Mouse (Mus musculus) E14TG2a.4 (cell line): Measurements from ENCODE around the gene Rps3a1.

ENCODE experiments used
- H3K27me3 ChIP-seq: 2 replicates; pipeline ENCODE4 v1.6.1; 2014; ENCODE audit warnings: low read length, control low read depth; ENCODE audit not compliant: insufficient read depth
- H3K36me3 ChIP-seq: 2 replicates; pipeline ENCODE4 v1.6.1; 2014; ENCODE audit warnings: low read length, control low read depth; ENCODE audit not compliant: insufficient read depth
- H3K4me1 ChIP-seq: replicated peaks from 2 replicates; pipeline ENCODE4 v1.6.1; 2014; ENCODE audit warnings: low read depth, low read length, control low read depth
- H3K4me3 ChIP-seq: replicated peaks from 2 replicates; pipeline ENCODE4 v1.5.1; 2014; ENCODE audit warnings: mild to moderate bottlenecking, low read length
- H3K9me3 ChIP-seq: 2 replicates; pipeline ENCODE4 v1.6.1; 2014; ENCODE audit warnings: low read length, control low read depth
- CTCF ChIP-seq: conservative IDR thresholded peaks from 2 replicates; pipeline ENCODE4 v1.5.1; 2014; ENCODE audit warnings: low read length
- NANOG ChIP-seq: IDR thresholded peaks from 2 replicates; pipeline ENCODE4 v1.6.1; 2014; ENCODE audit warnings: borderline replicate concordance, low read length, mixed read lengths
- POU5F1 ChIP-seq: IDR thresholded peaks from 2 replicates; pipeline ENCODE4 v1.6.1; 2014; ENCODE audit warnings: low read length, borderline replicate concordance

Gene Rps3a1

GRCm38 (mm10) chr3:86129757-86130156, 12.7 kb downstream of the Rps3a1 start:
- H3K27me3 ChIP-seq: no peaks in the 10 kb centered on the region
- H3K36me3 ChIP-seq: peaks cover 37% of the 10 kb centered on the region
- no peak overlapping the region for H3K4me3 ChIP-seq
- TF ChIP-seq CTCF (peak; percentile 42), POU5F1 (no peak)
- no peaks in the 10 kb centered on the region for H3K4me1 ChIP-seq
- no peaks in the 10 kb centered on the region for H3K9me3 ChIP-seq

- TF ChIP-seq POU5F1: no peak
- no peak for TF ChIP-seq CTCF
- peaks cover 64% of the 10 kb centered on the region for H3K36me3 ChIP-seq
- H3K4me1 ChIP-seq: peaks cover 8% of the 10 kb centered on the region
- no peaks in the 10 kb centered on the region for H3K27me3 ChIP-seq
- H3K4me3 ChIP-seq: no peak overlapping the region
- no peaks in the 10 kb centered on the region for H3K9me3 ChIP-seq
Observed at GRCm38 (mm10) chr3:86123251-86123746, 19.2 kb downstream of the Rps3a1 start.

- H3K4me3 ChIP-seq: no peak overlapping the region
- TF ChIP-seq CTCF (peak; percentile 44; the same call in 1 of the 2 replicates), NANOG (no peak), POU5F1 (no peak)
- no peaks in the 10 kb centered on the region for H3K27me3 ChIP-seq
- peaks cover 8% of the 10 kb centered on the region for H3K4me1 ChIP-seq
- no peaks in the 10 kb centered on the region for H3K9me3 ChIP-seq
- peaks cover 58% of the 10 kb centered on the region for H3K36me3 ChIP-seq
Observed at GRCm38 (mm10) chr3:86122156-86122555, 20.3 kb downstream of the Rps3a1 start.

- H3K9me3 ChIP-seq: no peaks in the 10 kb centered on the region
- no peak overlapping the region for H3K4me3 ChIP-seq
- H3K4me1 ChIP-seq: peaks cover 8% of the 10 kb centered on the region
- H3K27me3 ChIP-seq: no peaks in the 10 kb centered on the region
- H3K36me3 ChIP-seq: peaks cover 53% of the 10 kb centered on the region
- TF ChIP-seq POU5F1: no peak
- peak; percentile 52; the same call in 1 of the 2 replicates for TF ChIP-seq NANOG
Observed at GRCm38 (mm10) chr3:86119237-86119932, 23.1 kb downstream of the Rps3a1 start.

- no peaks in the 10 kb centered on the region for H3K27me3 ChIP-seq
- no peaks in the 10 kb centered on the region for H3K9me3 ChIP-seq
- no peak overlapping the region for H3K4me3 ChIP-seq
- TF ChIP-seq POU5F1 (no peak), CTCF (peak; percentile 62)
- H3K4me1 ChIP-seq: peaks cover 8% of the 10 kb centered on the region
- peaks cover 45% of the 10 kb centered on the region for H3K36me3 ChIP-seq
Observed at GRCm38 (mm10) chr3:86116951-86117350, 25.6 kb downstream of the Rps3a1 start.

- no peak for TF ChIP-seq POU5F1
- no peak for TF ChIP-seq NANOG
- no peak for TF ChIP-seq CTCF
- no peaks in the 10 kb centered on the region for H3K9me3 ChIP-seq
- no peak overlapping the region for H3K4me3 ChIP-seq
- peaks cover 8% of the 10 kb centered on the region for H3K4me1 ChIP-seq
- no peaks in the 10 kb centered on the region for H3K27me3 ChIP-seq
- H3K36me3 ChIP-seq: peaks cover 29% of the 10 kb centered on the region
Observed at GRCm38 (mm10) chr3:86114659-86115338, 27.7 kb downstream of the Rps3a1 start.

- Histone ChIP-seq H3K4me1 (no peaks in the 10 kb centered on the region), H3K27me3 (no peaks in the 10 kb centered on the region), H3K9me3 (no peaks in the 10 kb centered on the region), H3K4me3 (no peak overlapping the region), H3K36me3 (peaks cover 29% of the 10 kb centered on the region)
- TF ChIP-seq CTCF: no peak
- TF ChIP-seq POU5F1: no peak
Observed at GRCm38 (mm10) chr3:86112766-86113165, 29.7 kb downstream of the Rps3a1 start.

- Histone ChIP-seq H3K9me3 (no peaks in the 10 kb centered on the region), H3K4me1 (no peaks in the 10 kb centered on the region), H3K4me3 (no peak overlapping the region), H3K27me3 (no peaks in the 10 kb centered on the region), H3K36me3 (peaks cover 28% of the 10 kb centered on the region)
- TF ChIP-seq NANOG (no peak), CTCF (peak; percentile 15; the same call in 1 of the 2 replicates)
Observed at GRCm38 (mm10) chr3:86110077-86110476, 32.4 kb downstream of the Rps3a1 start.

- Histone ChIP-seq H3K4me3 (no peak overlapping the region), H3K36me3 (peaks cover 23% of the 10 kb centered on the region), H3K4me1 (no peaks in the 10 kb centered on the region), H3K9me3 (no peaks in the 10 kb centered on the region), H3K27me3 (no peaks in the 10 kb centered on the region)
- no peak for TF ChIP-seq CTCF
- TF ChIP-seq POU5F1: no peak
- TF ChIP-seq NANOG: no peak
Observed at GRCm38 (mm10) chr3:86109099-86109498, 33.4 kb downstream of the Rps3a1 start.
